Mouse (Mus musculus): Measurements from ENCODE around the gene Mgmt.

Gene Mgmt

DNA sequence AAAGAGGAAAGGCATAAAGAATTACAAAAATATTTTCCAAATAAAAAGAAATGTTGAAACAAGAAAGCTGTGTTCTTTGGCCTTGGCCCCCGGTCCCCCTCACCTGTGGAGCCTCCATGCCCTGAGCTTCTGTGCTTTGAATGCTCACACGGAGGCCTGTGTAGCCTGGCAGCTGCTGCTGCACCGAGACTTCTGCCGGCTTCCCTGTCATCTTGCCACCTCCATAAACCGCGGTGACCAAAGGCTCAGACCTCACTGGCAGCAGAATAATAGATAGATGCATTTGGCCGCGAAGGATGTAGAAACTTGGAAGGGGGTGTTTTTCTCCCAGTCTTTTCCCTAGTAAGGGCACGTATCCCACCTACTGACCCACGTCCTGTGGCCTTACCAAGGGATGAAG, 235.8 kb downstream of the Mgmt start:
- no peak for DNase-seq

DNA sequence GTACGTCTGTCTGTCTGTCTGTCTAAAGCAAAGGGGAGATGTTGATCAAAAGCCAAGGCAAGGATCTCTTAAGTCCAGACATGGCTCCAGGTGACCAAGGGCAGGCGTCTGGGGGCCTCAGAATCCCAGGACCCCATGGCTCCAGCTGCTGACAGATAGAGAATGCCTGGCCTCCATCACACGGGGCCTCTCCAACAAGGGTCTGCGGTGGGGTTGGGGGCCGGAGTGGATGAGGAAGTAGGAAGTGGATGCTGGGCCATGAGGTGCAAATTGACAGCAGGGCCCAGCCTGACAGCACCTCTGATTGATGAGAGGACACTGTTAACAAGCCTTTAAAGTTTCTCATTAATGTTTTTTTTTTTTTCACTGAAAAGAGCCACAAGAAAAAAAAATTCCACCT, 237.5 kb downstream of the Mgmt start:
- no peak for DNase-seq

DNA sequence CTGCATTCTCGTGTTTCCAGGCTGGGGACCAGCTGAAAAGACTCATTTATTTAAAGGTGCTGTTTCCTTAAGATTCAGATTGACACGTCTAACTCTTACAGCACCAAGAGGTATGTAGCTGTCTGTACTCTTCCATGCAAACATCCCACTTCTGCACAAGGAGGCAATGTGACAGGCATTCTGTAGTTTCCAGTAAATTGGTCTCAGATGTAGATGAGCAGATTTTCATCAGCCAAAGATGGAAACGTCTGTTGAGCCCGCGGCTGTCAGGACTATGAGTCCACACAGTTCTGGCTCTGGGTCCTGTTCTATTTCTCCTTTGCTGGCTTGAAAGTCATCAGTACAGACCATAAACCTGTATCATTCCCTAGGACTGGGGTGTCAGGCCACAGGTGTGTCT, 243.7 kb downstream of the Mgmt start:
- DNase-seq, result no peak

DNA sequence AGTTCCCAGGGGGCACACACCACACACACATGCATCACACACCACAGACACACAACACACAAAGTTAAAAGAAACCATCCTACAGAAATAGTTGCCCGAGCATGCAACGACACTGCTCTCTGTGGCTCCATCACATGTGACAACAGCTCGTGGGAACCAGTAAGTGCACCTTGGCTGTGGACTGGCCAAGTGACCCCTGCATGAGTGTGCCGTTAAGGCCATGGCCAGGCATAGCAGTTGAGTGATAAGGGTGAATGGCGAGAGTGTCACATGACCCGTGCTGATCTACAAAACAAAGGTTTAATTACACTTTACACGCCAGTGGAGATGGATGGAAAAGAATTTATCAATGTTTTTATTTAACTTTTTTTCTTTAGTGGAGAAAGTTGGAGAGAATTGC, 245.9 kb downstream of the Mgmt start:
- no peak for DNase-seq

DNA sequence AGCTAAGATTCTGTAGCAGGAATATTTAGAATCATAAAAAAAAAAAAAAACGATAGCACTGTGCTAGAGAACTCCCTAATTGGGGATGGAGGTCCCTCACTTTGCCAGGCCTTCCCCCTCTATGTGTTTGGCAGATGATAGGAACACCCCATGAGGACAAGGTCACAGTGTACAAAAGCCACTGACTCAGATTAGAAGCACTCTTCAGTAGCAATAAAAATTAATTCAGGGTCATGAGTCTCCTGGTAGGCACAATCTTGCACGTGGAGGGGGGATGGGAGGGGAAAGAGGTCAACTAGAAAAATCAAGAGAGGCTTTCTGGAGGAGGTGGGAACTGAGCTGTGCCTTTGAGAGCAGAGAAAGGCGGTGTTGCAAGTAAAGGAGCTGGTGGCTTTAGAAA, 247.0 kb downstream of the Mgmt start:
- no peak for DNase-seq

DNA sequence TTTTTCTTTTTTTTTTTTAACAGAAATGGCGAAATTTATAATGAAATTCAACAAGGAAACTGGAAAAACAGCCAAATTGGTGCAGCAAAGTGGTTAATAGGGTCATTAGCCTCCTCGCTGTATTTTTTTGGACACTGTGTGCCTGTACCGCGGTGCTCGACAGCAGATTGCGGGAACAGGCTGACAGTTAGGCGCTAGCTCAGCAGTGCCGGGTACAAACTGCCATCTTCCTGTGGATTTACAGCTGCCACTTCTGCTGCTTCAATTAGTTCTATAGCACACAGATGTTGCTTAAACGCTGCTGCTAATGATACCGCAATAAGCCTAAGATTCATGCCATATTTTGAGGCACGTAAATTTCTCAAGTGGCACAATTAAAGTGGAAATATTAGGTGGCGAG, 252.7 kb downstream of the Mgmt start:
- DNase-seq, result no peak

DNA sequence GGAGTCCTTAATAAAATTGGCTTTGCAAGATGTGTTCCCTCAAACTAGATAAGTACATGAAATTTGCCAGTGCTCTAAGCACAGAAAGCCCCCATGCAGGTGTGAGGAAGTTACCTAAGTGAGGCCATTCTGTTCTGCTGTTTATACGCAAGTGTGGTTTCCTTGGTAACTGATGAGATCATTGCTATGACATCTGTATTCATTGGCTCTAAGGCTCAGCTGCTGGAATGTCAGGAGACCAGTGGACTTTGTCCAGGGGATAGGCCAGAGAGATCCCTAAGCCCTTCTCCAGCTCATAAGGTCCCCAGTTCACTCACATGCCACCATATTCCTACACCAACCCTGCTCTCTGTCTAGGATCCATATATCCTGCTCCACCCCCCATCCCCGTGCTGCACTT, 257.4 kb downstream of the Mgmt start:
- no peak for DNase-seq

DNA sequence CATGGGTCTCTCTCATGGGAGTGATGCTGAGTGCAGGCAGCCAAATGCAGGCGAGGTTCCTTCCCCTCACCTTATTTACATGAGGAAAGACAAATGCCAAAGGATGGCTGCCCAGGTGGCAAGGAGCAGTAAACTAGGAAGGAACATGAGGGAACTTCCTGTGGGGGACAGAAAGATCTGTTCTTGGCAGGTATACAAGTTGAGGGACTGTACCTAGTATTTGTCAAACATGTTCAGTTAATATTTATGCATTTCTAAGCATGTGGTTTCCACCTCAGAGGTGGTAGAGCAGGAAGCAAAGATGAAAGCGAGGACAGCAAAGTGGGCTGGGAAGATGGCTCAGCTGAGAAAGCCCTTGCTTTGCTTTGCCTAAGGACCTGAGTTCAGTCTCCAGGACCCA, 260.2 kb downstream of the Mgmt start:
- no peak for DNase-seq

DNA sequence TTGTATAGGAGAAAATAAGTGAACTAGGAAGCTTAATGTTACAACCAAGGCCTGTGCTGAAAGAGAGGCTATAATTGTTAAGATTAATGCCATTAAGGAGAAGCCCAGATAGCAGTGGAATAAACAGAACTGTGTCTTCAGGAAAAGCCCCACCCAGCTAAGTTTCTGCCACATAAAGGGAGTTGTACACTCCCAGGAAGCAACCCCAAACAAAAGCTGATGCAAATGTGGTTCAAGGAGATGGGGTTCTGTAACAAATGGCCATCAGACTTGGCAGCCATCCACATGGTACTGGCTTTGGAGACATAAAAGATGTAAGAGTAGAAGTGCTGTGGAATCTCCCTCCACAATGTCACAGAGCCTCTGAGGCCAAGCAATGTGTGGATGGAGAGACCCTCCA, 264.7 kb downstream of the Mgmt start:
- peak; percentile 69 for DNase-seq

DNA sequence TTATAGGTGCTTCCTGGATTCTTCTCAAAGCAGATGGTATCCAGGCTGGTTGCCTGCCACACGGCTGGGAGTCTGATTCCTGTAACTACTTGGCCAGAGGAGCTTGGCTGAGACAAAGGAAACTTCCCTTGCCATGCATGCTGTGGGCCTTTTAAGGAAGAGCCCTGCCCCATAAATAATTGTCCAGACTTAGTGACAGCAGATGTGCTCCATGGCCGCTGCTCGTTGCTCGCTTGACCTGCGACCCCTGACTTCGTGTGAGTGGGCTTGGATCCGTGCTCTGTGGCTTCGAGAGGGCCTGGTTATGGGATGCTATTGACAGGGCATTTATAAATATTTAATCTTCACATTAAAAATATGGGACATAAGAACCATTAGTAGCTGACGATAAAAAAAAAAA, 277.9 kb downstream of the Mgmt start:
- DNase-seq, result no peak

All from lung, postnatal 10 days (tissue).